Mouse (Mus musculus): Measurements from ENCODE around the gene Twist2. TPM values are rescaled to one million over a fixed set of nuclear protein-coding genes. Genes with fewer than 3 reads are reported as not detected.

The Twist2 gene
- polyA plus RNA-seq, 1 experiment from 2014 or later = 4.4 TPM

- H3K4me2 ChIP-seq (ENCODE audit: low read length) = no peak overlapping the region
- ATAC-seq (replicated peaks; ENCODE audit: low FRiP score, low read depth) (no peak), DNase-seq (ENCODE audit: low spot score) (peak; percentile 42)
- no peak overlapping the region for H3K9ac ChIP-seq (ENCODE audit: low read depth, low read length)
- peaks cover 37% of the 10 kb centered on the region for H3K27me3 ChIP-seq (ENCODE audit: insufficient read depth, low read length)
- H3K9me3 ChIP-seq (replicated peaks; ENCODE audit: low read length) = no peaks in the 10 kb centered on the region
- H3K4me3 ChIP-seq (replicated peaks; ENCODE audit: low read depth, low read length) = no peak overlapping the region
- TF ChIP-seq CTCF (IDR thresholded peaks at IDR 0.05; ENCODE audit: low read depth) = no peak
- WGBS = 62% methylated on average over 6 of the region's 6 CpGs
- H3K27ac ChIP-seq = no peak overlapping the region
- H3K36me3 ChIP-seq (ENCODE audit: insufficient read depth, low read length) = no peaks in the 10 kb centered on the region
- no peaks in the 10 kb centered on the region for H3K4me1 ChIP-seq (replicated peaks; ENCODE audit: insufficient read depth, low read length)
Measured at GRCm38 (mm10) chr1:91803416-91803815, 2.2 kb downstream of the Twist2 start.

GRCm38 (mm10) chr1:91816067-91816466 is 14.8 kb downstream of the Twist2 start:
- peaks cover 5% of the 10 kb centered on the region; the same call in 1 of the 2 replicates for H3K4me1 ChIP-seq (replicated peaks; ENCODE audit: insufficient read depth, low read length)
- WGBS = 54% methylated on average over 3 of the region's 3 CpGs
- no peak overlapping the region for H3K9ac ChIP-seq (ENCODE audit: low read depth, low read length)
- no peak for ATAC-seq (replicated peaks; ENCODE audit: low FRiP score, low read depth)
- H3K27me3 ChIP-seq (ENCODE audit: insufficient read depth, low read length) = 0 out of 2 replicates have a peak, but pooled peaks cover 6% of the 10 kb centered on the region
- H3K9me3 ChIP-seq (replicated peaks; ENCODE audit: low read length) = no peaks in the 10 kb centered on the region
- DNase-seq (ENCODE audit: low spot score) = no peak
- H3K4me3 ChIP-seq (replicated peaks; ENCODE audit: low read depth, low read length) = no peak overlapping the region
- no peak overlapping the region for H3K27ac ChIP-seq
- no peak for TF ChIP-seq CTCF (IDR thresholded peaks at IDR 0.05; ENCODE audit: low read depth)
- H3K36me3 ChIP-seq (ENCODE audit: insufficient read depth, low read length) = no peaks in the 10 kb centered on the region
- no peak overlapping the region for H3K4me2 ChIP-seq (ENCODE audit: low read length)

GRCm38 (mm10) chr1:91816571-91816970 is 15.3 kb downstream of the Twist2 start:
- H3K4me2 ChIP-seq (ENCODE audit: low read length) = no peak overlapping the region
- ATAC-seq (replicated peaks; ENCODE audit: low FRiP score, low read depth) (peak; percentile 74), DNase-seq (ENCODE audit: low spot score) (peak; percentile 86)
- 4% methylated on average over 6 of the region's 6 CpGs for WGBS
- no peak overlapping the region for H3K4me3 ChIP-seq (replicated peaks; ENCODE audit: low read depth, low read length)
- peaks cover 5% of the 10 kb centered on the region; the same call in 1 of the 2 replicates for H3K4me1 ChIP-seq (replicated peaks; ENCODE audit: insufficient read depth, low read length)
- no peak for TF ChIP-seq CTCF (IDR thresholded peaks at IDR 0.05; ENCODE audit: low read depth)
- H3K9ac ChIP-seq (ENCODE audit: low read depth, low read length) = no peak overlapping the region
- no peaks in the 10 kb centered on the region for H3K36me3 ChIP-seq (ENCODE audit: insufficient read depth, low read length)
- 0 out of 2 replicates have a peak, but pooled peaks cover 6% of the 10 kb centered on the region for H3K27me3 ChIP-seq (ENCODE audit: insufficient read depth, low read length)
- H3K27ac ChIP-seq = no peak overlapping the region
- H3K9me3 ChIP-seq (replicated peaks; ENCODE audit: low read length) = no peaks in the 10 kb centered on the region

GRCm38 (mm10) chr1:91819237-91819636 is 18.0 kb downstream of the Twist2 start:
- Histone ChIP-seq H3K4me2 (ENCODE audit: low read length) (no peak overlapping the region), H3K4me3 (replicated peaks; ENCODE audit: low read depth, low read length) (no peak overlapping the region), H3K4me1 (replicated peaks; ENCODE audit: insufficient read depth, low read length) (peaks cover 5% of the 10 kb centered on the region; the same call in 1 of the 2 replicates), H3K9ac (ENCODE audit: low read depth, low read length) (no peak overlapping the region), H3K9me3 (replicated peaks; ENCODE audit: low read length) (no peaks in the 10 kb centered on the region), H3K27ac (no peak overlapping the region), H3K27me3 (ENCODE audit: insufficient read depth, low read length) (0 out of 2 replicates have a peak, but pooled peaks cover 6% of the 10 kb centered on the region), H3K36me3 (ENCODE audit: insufficient read depth, low read length) (no peaks in the 10 kb centered on the region)
- ATAC-seq (replicated peaks; ENCODE audit: low FRiP score, low read depth) (no peak), DNase-seq (ENCODE audit: low spot score) (no peak)
- 55% methylated on average over 9 of the region's 9 CpGs for WGBS
- peak; percentile 53; the same call in 1 of the 2 replicates for TF ChIP-seq CTCF (IDR thresholded peaks at IDR 0.05; ENCODE audit: low read depth)

- no peak for ATAC-seq (replicated peaks; ENCODE audit: low FRiP score, low read depth)
- Histone ChIP-seq H3K4me3 (replicated peaks; ENCODE audit: low read depth, low read length) (no peak overlapping the region), H3K9me3 (replicated peaks; ENCODE audit: low read length) (no peaks in the 10 kb centered on the region), H3K36me3 (ENCODE audit: insufficient read depth, low read length) (no peaks in the 10 kb centered on the region), H3K4me2 (ENCODE audit: low read length) (no peak overlapping the region), H3K27me3 (ENCODE audit: insufficient read depth, low read length) (0 out of 2 replicates have a peak, but pooled peaks cover 6% of the 10 kb centered on the region), H3K9ac (ENCODE audit: low read depth, low read length) (no peak overlapping the region), H3K27ac (no peak overlapping the region), H3K4me1 (replicated peaks; ENCODE audit: insufficient read depth, low read length) (peaks cover 5% of the 10 kb centered on the region; the same call in 1 of the 2 replicates)
- no peak for DNase-seq (ENCODE audit: low spot score)
- WGBS = 74% methylated on average over 10 of the region's 10 CpGs
- TF ChIP-seq CTCF (IDR thresholded peaks at IDR 0.05; ENCODE audit: low read depth) = no peak
Measured at GRCm38 (mm10) chr1:91820531-91820930, 19.3 kb downstream of the Twist2 start.

GRCm38 (mm10) chr1:91822316-91822824 is 21.1 kb downstream of the Twist2 start:
- WGBS = 78% methylated on average over 4 of the region's 4 CpGs
- Histone ChIP-seq H3K9ac (ENCODE audit: low read depth, low read length) (no peak overlapping the region), H3K4me3 (replicated peaks; ENCODE audit: low read depth, low read length) (no peak overlapping the region), H3K27me3 (ENCODE audit: insufficient read depth, low read length) (0 out of 2 replicates have a peak, but pooled peaks cover 6% of the 10 kb centered on the region), H3K9me3 (replicated peaks; ENCODE audit: low read length) (no peaks in the 10 kb centered on the region), H3K36me3 (ENCODE audit: insufficient read depth, low read length) (no peaks in the 10 kb centered on the region), H3K4me2 (ENCODE audit: low read length) (no peak overlapping the region), H3K4me1 (replicated peaks; ENCODE audit: insufficient read depth, low read length) (no peaks in the 10 kb centered on the region), H3K27ac (no peak overlapping the region)
- ATAC-seq (replicated peaks; ENCODE audit: low FRiP score, low read depth) (no peak), DNase-seq (ENCODE audit: low spot score) (no peak)
- peak; percentile 36; the same call in 1 of the 2 replicates for TF ChIP-seq CTCF (IDR thresholded peaks at IDR 0.05; ENCODE audit: low read depth)

Data from kidney, postnatal 0 days (tissue).